Mouse (Mus musculus): ENCODE results near the gene Brip1. TPM values are rescaled to one million over a fixed set of nuclear protein-coding genes. Genes with fewer than 3 reads are reported as not detected.

Brip1 gene
- polyA plus RNA-seq, 1 experiment = 0.05 TPM

DNA sequence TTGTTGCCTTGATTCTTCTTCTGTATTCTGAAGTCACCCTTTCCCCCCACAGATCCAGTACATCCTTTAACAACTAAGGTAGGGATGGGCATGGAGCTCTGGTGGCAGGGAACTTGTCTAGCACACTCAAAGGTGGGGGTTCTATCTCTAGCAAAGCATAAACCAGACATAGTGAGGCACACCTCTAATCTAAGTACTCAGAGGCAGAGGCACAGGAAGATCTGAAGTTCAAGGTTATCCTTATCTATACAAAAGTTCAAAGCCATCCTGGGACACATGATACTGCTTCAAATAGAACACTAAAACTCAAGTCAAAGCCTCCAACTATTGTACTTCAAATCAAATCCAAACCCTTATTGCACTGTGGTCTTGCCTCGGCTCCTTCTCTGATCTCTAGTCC is 85.0 kb downstream of the Brip1 start:
- no peak for DNase-seq (ENCODE audit: low read depth)

DNA sequence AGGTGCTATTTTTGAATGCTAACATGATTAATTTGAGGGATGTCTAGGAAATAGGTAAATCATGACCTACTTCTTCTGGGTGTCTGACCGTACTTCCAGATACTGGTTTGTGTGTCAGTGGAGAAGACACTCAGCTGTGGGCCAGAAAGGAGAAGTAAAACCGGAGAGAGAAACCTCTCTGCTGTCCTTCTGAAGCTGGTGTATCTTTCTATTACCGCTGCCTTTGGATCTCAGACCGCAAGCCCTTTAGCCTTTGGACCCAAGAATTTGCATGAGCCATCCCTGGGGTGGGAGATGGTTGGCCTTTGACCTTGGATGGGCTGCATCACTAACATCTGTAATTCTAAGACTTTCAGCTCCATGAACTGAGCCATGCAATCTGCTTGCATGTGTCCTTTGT is 93.7 kb downstream of the Brip1 start:
- DNase-seq (ENCODE audit: low read depth) = no peak

DNA sequence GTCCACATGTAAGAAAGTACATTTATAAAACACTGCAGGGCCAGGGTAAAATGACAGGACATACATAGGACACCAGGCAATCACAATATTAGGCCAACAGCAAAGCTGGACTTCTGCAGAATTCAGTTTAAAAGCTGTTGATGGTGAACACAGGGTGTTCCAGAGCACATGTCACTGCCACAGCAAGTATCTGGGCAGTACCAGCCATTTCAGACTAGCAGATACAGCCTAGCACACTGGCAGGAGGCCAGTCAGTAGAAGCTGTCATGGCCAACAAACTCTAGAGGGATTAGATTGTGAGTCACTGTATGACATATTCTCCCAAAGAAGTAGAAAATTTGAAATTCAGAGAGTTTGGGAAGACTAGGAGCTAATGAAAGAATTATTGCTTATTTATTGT is 94.4 kb downstream of the Brip1 start:
- no peak for DNase-seq (ENCODE audit: low read depth)

DNA sequence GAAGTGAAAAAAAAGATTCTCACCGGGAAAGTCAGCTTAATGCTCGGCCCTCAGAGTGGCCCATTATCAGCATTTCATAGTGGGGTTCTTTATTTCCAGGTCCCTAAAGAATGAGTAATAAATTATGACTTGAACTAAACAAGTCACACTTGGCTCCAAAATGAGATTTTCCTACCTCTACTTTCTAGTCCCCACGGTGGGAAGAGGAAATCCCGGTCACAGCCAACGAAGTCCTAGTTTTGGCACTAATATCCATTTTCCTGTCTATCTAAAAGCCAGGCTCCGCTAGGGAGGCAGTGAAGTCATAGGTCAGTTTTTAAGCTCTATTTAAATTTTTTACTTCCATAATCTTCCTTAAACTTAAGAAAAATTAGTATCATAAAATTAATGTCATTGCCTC is 99.8 kb downstream of the Brip1 start:
- DNase-seq (ENCODE audit: low read depth) = no peak

DNA sequence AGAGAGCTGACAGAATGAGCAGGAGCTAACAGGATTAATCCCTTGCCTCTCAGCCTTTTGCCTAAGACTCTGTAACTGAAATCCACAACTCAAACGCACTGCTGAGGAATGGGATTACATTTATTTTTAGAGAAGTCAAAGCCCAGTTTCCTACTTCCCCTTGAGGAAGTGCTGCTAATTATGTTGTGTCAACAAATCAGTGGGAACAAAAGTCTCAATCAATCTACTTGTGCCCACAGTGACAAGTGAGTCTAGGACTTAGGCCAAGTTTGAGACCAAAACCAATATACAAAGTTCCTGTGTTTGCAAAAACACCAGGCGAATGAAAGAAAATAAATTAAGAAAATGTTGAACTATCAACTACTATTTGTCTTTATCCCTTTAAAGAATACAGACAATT is 101.7 kb downstream of the Brip1 start:
- DNase-seq (ENCODE audit: low read depth) = no peak

DNA sequence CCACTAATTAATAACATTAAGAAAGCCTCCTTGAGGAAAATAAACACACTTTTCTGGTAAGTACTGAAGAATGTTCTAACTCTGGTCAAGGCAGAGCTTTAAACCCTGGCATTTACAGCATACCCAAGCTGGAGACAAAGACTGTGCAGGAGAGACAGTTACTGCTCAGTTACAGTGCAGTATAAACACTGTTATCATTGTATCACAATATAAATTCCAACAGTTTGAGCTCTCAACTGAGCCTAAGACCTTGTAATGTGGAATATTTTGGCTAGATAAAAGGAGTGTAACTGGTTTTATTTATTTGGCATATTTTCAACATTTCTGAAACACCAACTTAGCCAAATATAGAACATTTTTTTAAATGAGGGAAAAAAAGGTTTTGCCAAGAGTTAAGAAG is 112.2 kb downstream of the Brip1 start:
- no peak for DNase-seq (ENCODE audit: low read depth)

DNA sequence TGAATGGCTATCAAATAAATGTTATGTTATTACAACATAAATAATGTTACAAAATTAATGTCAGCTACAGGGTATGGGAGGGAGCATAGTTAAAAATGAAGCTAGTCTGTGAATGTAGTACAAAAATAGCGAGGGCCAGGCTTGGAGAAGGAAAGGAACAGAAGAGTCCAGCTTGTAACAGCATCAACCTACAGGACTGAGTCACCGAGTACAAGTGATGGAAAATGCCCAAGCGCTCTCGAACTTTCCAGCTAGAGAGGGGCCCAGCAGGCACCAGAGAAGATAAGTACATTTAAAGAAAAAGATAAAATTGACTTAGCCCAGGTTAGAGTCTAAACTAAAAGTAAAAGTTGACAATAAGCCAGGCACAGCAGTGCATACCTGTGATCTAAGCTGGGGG is 116.5 kb downstream of the Brip1 start:
- DNase-seq (ENCODE audit: low read depth) = no peak

DNA sequence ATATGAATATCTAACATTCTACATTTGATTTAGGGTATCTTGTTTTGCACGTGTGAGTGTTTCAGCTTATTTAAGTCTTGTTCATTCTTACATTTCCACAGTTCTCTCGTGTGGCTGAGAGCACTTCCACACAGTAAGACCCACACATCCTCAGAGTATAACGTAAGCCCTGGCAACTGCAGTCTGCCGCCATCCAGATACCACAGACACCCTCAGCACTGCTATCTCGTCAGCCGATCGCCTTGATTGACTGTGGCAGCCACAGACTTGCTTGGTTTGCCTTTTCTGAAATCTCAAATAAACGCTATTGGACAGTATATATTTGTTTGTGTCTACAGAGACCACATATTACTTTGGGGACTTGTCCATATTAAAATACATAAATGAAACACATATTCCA is 123.0 kb downstream of the Brip1 start:
- DNase-seq (ENCODE audit: low read depth) = no peak

DNA sequence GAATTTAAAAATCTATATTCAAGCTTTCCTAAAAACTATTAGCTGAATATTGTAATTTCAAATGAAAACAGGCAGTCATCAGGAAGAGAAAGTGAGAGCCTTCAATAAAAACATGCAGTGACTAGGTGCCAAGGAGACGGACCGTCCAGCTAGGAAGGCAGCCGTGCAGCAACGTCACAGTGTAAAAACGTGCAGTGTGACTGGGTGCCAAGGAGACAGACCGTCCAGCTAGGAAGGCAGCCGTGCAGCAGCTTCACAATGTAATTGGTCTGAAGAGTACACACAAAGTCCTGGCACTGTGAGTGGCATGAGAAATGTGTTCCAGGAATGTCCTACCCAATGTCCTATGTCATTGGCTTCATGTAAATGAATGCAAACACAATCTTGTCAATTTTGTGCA is 124.0 kb downstream of the Brip1 start:
- DNase-seq (ENCODE audit: low read depth) = no peak

DNA sequence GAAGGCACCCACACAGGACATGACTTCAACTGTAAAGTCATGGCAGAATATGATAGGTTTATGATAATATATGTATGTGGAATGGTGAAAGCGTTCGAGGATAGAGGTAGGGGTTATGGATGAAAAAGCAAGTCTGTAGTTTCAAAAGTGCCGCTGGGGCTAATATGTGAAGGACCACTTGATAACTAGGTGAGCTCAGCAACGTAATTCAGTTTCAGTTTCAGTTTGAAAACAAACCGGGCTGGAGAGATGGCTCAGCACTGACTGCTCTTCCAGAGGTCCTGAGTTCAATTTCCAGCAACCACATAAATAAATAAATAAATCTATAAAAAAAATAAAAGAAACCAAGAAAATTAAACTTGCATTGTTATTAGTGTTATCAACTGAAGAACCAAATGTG is 124.6 kb downstream of the Brip1 start:
- DNase-seq (ENCODE audit: low read depth) = no peak

DNA sequence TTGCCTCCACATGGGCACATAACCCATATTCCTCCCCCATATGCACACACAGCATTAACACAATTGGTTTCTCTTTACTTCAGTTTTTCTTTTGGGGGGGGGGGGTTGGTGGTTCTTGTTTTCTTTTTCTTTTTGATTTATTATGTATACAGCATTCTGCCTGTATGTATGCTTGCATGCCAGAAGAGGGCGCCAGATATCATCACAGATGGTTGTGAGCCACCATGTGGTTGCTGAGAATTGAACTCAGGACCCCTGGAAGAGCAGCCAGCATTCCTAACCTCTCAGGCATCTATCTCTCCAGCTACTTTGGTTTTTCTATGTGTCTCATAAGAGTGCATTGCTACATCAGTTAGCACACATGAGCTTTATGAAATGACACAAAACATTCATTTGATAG is 125.6 kb downstream of the Brip1 start:
- DNase-seq (ENCODE audit: low read depth) = no peak

DNA sequence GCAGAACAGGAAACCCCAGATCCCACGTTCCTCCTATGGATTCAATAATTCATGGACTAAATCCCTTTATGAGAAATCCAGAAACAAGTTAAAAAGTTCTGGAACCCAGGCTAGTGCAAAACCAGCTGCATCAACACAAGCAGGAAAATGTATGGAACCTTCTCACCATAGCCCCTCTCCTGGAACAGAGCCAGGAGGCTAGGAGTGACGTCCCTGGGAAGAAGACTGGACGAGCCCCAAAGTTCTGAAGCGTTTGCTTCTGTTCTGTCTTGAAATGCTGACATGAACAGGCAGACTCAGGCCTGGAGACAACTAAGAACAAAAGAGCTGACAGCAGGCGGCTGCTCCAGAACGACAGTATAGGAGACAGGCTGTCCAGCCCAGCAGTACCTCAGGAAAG is 132.3 kb downstream of the Brip1 start:
- DNase-seq (ENCODE audit: low read depth) = no peak

DNA sequence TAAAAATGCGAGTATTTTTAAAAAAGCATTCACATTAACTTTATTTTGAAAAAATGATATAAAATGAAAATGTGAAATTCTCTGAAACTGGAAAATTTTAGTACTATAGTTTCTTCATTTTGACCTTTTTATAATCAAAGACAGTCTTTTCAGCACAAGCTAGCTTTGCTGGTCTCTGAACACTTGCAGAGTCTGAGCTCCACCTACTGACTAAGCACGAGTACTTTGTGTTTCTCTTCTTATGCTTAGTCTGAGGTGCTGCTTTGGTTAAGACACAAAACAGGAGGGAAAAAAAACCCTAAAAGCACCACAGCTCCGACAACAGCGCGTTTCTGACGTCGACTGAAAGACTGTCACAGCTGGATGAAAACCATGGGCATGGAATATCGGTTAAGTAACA is 133.8 kb downstream of the Brip1 start:
- no peak for DNase-seq (ENCODE audit: low read depth)

DNA sequence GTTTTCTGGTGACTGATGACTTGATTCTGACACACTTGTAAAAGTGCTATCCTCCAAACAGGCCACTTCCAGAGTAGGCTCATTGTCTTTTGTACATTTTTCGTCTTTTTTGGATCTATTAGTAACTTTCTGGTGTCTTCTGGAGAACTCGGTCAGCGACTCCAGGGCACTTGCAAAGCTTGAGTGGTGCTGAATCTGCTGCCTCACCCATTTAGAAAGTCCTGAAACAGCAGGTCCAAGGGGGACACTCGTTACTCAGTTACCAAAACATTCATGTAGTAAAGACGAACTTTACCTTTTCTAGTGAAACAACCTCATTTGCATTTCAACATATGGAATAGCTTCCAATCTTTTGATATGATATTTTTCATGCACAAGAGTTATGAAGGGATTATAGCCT is 136.1 kb downstream of the Brip1 start:
- no peak for DNase-seq (ENCODE audit: low read depth)

DNA sequence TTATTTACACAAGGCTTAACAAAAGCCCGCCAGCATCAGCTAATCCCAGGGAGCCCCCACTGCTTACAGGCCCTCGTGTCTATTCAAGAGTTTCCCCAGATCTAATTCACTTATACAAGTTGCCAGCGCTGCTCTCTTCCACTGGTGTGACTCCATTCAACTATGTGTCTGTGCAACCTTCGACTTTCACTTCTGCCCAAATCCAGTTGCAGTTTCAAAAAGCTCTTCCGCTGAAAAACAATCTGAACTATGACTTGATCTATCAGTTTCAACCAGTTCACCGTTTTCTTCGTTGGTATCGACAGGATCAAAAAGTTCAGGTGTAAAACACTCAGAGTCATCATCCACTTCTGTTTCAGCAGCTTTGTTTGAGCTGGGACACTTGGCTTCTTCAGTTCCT is 139.8 kb downstream of the Brip1 start:
- no peak for DNase-seq (ENCODE audit: low read depth)

DNA sequence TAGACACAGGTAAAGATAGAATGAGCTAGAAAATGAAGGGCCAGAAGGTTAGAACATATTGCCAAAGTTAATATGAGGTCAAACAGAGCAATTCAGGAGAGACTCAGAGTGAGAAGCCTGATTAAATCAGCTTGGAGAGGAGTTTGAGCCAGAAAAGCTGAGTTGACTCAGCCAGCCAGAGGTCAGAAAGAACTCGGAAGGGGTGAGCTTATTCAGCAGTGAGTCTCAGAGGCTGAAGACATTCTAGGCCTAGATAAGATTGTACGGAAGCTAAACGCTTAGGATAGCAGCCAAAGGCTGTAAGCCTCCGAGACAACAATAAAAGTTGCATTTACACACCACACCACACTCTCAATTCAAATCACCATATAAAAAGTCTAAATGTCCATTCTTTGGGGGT is 141.9 kb downstream of the Brip1 start:
- DNase-seq (ENCODE audit: low read depth) = no peak

DNA sequence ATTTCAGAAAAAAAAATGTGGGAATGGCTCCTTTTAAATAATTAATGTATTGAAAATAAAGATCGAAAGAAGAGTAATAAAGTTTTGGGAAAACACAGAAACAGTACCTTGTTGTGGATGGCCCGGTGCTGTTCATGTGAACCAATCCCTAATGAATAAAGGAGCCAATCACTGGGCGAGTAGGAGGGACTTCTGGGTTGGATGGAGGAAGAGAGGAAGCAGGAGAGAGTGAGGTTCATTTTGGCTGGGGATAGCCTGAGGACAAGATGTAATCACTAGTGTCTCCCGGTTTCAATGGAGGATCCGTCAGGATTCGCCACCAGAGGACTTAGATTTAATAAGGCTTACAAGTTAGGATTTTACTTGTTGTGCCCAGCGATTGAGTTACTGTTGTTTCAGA is 145.2 kb downstream of the Brip1 start:
- no peak for DNase-seq (ENCODE audit: low read depth)

DNA sequence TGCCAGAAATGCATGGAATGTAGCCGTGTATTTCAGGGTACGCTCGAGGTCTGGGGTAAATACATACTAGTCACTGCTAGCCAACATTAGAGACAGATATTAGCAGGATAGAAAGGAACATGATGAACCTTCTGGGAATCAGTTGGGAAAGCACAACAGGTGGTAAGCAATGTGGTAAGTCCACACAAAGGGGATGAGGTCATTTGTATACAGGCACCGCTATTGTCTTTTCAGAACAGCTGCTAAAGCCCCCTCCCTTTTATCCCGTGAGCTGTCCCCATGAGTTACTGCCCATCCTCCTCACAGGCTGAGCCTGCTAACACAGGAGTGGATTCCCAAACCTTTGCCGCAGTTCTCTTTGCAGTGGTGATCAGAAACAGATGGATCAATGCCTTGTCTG is 149.6 kb downstream of the Brip1 start:
- DNase-seq (ENCODE audit: low read depth) = no peak

DNA sequence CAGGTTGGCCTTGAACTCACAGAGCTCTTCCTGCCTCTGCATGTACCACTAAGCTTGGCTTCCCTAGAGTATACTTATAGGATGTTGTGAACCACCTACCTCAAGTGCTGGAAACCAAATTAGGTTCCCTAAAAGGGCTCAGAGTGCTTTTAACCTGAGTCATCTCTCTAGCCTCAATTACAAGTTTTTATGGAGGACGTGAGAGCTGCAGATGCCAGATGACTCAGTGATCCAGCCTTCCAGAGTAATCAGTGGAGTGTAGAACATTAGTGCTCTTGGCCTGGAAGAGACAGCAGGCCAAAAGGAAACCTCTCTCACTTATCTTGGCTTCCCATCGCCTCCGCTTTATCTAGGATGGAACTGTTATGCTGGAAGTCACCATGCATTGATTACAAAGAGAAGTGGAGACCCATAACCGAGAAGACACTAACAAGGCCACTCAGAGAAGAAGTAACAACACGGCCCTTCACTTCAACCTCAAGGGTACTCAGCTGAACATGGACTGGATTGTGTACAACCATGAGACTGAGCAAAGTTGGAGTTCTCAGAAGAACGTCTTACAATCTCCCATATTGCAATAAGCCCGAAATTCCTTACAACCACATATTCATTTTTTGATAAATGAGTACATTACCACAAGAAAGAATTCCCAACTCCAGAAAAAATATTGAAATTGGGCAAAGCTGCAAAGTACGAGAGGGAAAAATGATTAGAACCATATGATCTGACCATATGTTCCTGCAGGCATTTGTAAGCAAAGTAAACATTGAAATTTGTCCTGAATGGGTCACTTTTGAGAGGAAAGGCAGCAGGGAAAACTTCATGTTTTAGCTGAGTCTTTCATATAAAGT is 150.3 kb downstream of the Brip1 start:
- DNase-seq (ENCODE audit: low read depth) = no peak

DNA sequence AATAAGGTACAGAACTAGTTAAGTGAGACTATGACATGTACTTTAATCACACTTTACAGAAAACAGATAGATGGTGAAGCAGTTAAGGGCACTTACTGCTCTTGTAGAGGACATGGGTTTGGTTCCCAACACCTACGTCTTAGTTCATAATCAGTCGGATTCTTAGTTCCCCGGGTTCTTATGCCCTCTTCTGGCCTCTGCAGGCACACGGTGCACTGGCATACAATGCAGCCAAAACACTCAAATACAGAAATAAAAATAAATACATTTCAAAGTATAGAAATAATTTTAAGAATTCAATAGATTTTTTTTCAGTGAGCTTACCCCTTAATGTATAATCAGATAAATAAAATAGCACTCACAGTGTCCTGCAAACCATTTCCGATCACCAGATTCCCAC is 161.0 kb downstream of the Brip1 start:
- DNase-seq (ENCODE audit: low read depth) = no peak

DNA sequence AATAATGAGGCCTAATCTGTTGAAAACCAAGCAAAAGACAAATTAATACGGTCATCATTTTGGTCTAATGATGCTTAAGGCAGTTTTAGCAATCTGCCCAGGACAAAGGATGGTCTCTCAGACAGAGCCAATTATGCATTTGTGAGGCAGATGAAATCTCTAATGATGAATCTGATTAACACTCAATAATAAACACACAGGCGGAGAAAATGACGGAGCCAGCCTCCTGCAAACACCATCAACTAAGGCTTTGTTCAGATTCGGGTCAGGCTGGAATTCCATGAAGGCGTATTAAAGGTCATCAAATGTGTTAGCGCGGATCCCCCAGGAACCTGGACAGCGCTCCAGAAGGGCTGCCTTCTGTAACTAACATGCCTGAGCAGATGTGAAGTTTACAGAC is 161.6 kb downstream of the Brip1 start:
- no peak for DNase-seq (ENCODE audit: low read depth)

DNA sequence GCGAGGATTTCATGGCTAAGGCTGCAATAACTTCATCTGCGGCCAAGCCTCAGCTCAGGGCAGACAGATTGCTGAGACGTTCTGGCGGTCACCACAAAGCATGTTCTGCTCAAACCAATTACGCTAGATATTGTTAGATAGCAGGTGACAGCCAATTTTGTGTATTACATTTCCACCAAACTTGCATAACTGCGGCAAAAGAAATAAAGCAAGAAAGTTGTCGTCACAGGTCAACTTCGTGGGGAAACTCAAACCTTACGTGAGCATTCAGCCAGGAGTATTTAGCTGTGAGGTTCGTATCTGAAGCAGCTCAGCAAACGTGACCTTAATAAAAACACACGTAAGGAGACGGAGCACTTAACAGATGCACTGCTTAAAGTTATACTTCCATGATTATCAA is 162.3 kb downstream of the Brip1 start:
- no peak for DNase-seq (ENCODE audit: low read depth)

DNA sequence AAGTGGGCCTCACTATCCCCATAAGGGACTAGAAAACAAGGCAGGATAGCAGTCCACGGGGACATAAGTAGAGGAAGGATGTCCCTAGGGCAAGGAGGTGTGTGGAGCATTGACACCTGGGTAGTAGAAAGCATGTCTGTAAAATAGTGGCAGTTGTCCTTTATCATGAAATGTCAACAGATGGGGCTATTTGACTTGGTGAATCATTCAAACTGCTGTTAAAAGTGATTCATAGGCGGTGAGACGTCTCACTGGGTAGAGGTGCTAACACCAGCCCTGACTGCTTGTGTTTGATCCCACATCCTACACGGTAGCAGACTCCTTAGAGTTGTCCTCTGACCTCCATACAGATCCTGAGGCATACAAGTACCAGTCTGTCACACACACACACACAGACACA is 168.1 kb downstream of the Brip1 start:
- no peak for DNase-seq (ENCODE audit: low read depth)

DNA sequence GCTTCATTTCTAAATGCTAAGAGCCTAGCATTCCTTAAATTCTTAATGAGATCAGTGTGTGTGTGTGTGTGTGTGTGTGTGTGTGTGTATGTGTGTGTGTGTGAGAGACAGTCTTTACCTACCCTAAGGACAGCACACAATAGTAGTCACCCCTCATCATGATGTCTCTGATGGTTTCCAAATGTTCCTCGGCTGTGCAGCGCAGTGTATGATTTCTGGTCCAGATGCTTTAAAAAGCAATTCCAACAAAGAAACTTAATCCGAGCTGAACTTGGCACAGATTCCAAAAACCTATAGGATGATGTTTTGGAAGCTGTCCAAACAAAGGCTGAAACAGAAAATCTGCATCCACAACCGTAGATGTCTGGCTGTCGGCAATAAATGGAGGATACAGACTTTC is 173.0 kb downstream of the Brip1 start:
- DNase-seq (ENCODE audit: low read depth) = no peak
